9 mouse cellular contexts compared by ENCODE assay signal in genomic region chr14:34818387-34818980, GRCm38 (mm10). TPM values are rescaled to one million over a fixed set of nuclear protein-coding genes. Genes with fewer than 3 reads are reported as not detected.
DNase-seq lines count a peak whose midpoint lies in the region; ATAC-seq and TF ChIP-seq lines count a peak whose summit lies in the region.
"Had no signal": no experiment of that assay in that cellular context is flagged by ENCODE, and none has a peak within 500 bp of the region (broad histone marks: within the 10 kb centered on the region; RNA-seq: fewer than 3 reads in every experiment).

No protein-coding gene starts in this region.

- peak overlapping the region; percentile 78; the same call in 1 of the 2 replicates for H3K4me2 ChIP-seq in kidney, postnatal 0 days (ENCODE audit: low read length)
- H3K4me2 ChIP-seq in embryonic facial prominence, embryonic 12.5 days (replicated peaks): no peak overlapping the region
- peak overlapping the region; percentile 90 for H3K4me2 ChIP-seq in midbrain, embryonic 16.5 days (ENCODE audit: low read length)

- H3K9ac ChIP-seq in kidney, postnatal 0 days (ENCODE audit: low read depth, low read length): no peak overlapping the region
- H3K9ac ChIP-seq in embryonic facial prominence, embryonic 12.5 days: no peak overlapping the region
- peak overlapping the region; percentile 84 for H3K9ac ChIP-seq in midbrain, embryonic 16.5 days (ENCODE audit: low read depth, low read length)

- ATAC-seq in kidney, postnatal 0 days (replicated peaks; ENCODE audit: low FRiP score, low read depth): no peak
- ATAC-seq in embryonic facial prominence, embryonic 12.5 days (ENCODE audit: insufficient number of reproducible peaks, insufficient read depth, low FRiP score, low TSS enrichment): no peak
- ATAC-seq in midbrain, embryonic 16.5 days: no peak

- TF ChIP-seq POLR2A in kidney, adult 2 months (IDR thresholded peaks at IDR 0.05; ENCODE audit: low read depth, low read length): no peak

- DNase-seq in kidney, postnatal 0 days (ENCODE audit: low spot score): no peak
- DNase-seq in kidney, adult 2 months: no peak
- no peak for DNase-seq in hindbrain, embryonic 10.5 days (ENCODE audit: low spot score)
- no peak for DNase-seq in B cell, adult 2 months
- DNase-seq in cerebellum, adult 11 months: no peak
- no peak for DNase-seq in layer of hippocampus, postnatal 25 days (ENCODE audit: extremely low spot score in 1 of 2, low spot score in 1 of 2)
- DNase-seq: gastrocnemius, postnatal 25 days had no signal

- no peaks in the 10 kb centered on the region for H3K36me3 ChIP-seq in kidney, postnatal 0 days (ENCODE audit: insufficient read depth, low read length)
- H3K36me3 ChIP-seq in kidney, adult 2 months (ENCODE audit: control insufficient read depth, insufficient read depth, low read length): no peaks in the 10 kb centered on the region
- no peaks in the 10 kb centered on the region for H3K36me3 ChIP-seq in embryonic facial prominence, embryonic 12.5 days
- H3K36me3 ChIP-seq in hindbrain, embryonic 10.5 days: no peaks in the 10 kb centered on the region
- H3K36me3 ChIP-seq in midbrain, embryonic 16.5 days (ENCODE audit: control insufficient read depth, insufficient read depth, low read length): no peaks in the 10 kb centered on the region

- peaks cover 64% of the 10 kb centered on the region for H3K27me3 ChIP-seq in kidney, postnatal 0 days (ENCODE audit: insufficient read depth, low read length)
- peaks cover 6% of the 10 kb centered on the region; the same call in 1 of the 2 replicates for H3K27me3 ChIP-seq in kidney, adult 2 months (replicated peaks; ENCODE audit: control insufficient read depth, insufficient read depth, low read length)
- peaks cover 85% of the 10 kb centered on the region for H3K27me3 ChIP-seq in embryonic facial prominence, embryonic 12.5 days
- H3K27me3 ChIP-seq in hindbrain, embryonic 10.5 days (ENCODE audit: insufficient read depth, poor library complexity, severe bottlenecking): peaks cover 90% of the 10 kb centered on the region
- peaks cover 29% of the 10 kb centered on the region for H3K27me3 ChIP-seq in midbrain, embryonic 16.5 days (ENCODE audit: control insufficient read depth, insufficient read depth, low read depth, low read length)

- H3K27ac ChIP-seq in kidney, postnatal 0 days: no peak overlapping the region
- no peak overlapping the region for H3K27ac ChIP-seq in kidney, adult 2 months (ENCODE audit: insufficient read depth, low read depth, low read length)
- H3K27ac ChIP-seq in embryonic facial prominence, embryonic 12.5 days: no peak overlapping the region
- no peak overlapping the region for H3K27ac ChIP-seq in hindbrain, embryonic 10.5 days
- peak overlapping the region; percentile 84; the same call in 1 of the 2 replicates for H3K27ac ChIP-seq in midbrain, embryonic 16.5 days (ENCODE audit: low read length)

- 2% methylated on average over 9 of the region's 9 CpGs for WGBS in kidney, postnatal 0 days
- WGBS in kidney, adult 2 months: 12% methylated on average over 9 of the region's 9 CpGs
- 2% methylated on average over 9 of the region's 9 CpGs for WGBS in embryonic facial prominence, embryonic 12.5 days
- 6% methylated on average over 9 of the region's 9 CpGs for WGBS in hindbrain, embryonic 10.5 days
- WGBS in midbrain, embryonic 16.5 days: 10% methylated on average over 9 of the region's 9 CpGs

- peak overlapping the region; percentile 47; the same call in 1 of the 2 replicates for H3K4me3 ChIP-seq in kidney, postnatal 0 days (replicated peaks; ENCODE audit: low read depth, low read length)
- H3K4me3 ChIP-seq in kidney, adult 2 months (ENCODE audit: insufficient read depth, low read depth, low read length): no peak overlapping the region
- H3K4me3 ChIP-seq in embryonic facial prominence, embryonic 12.5 days: peak overlapping the region; percentile 56; the same call in 1 of the 2 replicates
- peak overlapping the region; percentile 70 for H3K4me3 ChIP-seq in hindbrain, embryonic 10.5 days
- peak overlapping the region; percentile 74 for H3K4me3 ChIP-seq in midbrain, embryonic 16.5 days (ENCODE audit: low read depth, low read length)

- no peaks in the 10 kb centered on the region for H3K4me1 ChIP-seq in kidney, postnatal 0 days (replicated peaks; ENCODE audit: insufficient read depth, low read length)
- H3K4me1 ChIP-seq in kidney, adult 2 months (ENCODE audit: control insufficient read depth, insufficient read depth, low read length): peaks cover 5% of the 10 kb centered on the region; the same call in 1 of the 2 replicates
- H3K4me1 ChIP-seq in embryonic facial prominence, embryonic 12.5 days: peaks cover 22% of the 10 kb centered on the region
- peaks cover 34% of the 10 kb centered on the region for H3K4me1 ChIP-seq in hindbrain, embryonic 10.5 days (replicated peaks)
- H3K4me1 ChIP-seq in midbrain, embryonic 16.5 days (ENCODE audit: control insufficient read depth, insufficient read depth, low read length): peaks cover 20% of the 10 kb centered on the region

- TF ChIP-seq CTCF in kidney, postnatal 0 days (IDR thresholded peaks at IDR 0.05; ENCODE audit: low read depth): no peak
- no peak for TF ChIP-seq CTCF in kidney, adult 2 months (conservative IDR thresholded peaks at IDR 0.05; ENCODE audit: insufficient read depth, insufficient read length, low read depth, low read length)

- H3K9me3 ChIP-seq in kidney, postnatal 0 days (replicated peaks; ENCODE audit: low read length): no peaks in the 10 kb centered on the region
- H3K9me3 ChIP-seq in embryonic facial prominence, embryonic 12.5 days: no peaks in the 10 kb centered on the region
- no peaks in the 10 kb centered on the region for H3K9me3 ChIP-seq in hindbrain, embryonic 10.5 days
- no peaks in the 10 kb centered on the region for H3K9me3 ChIP-seq in midbrain, embryonic 16.5 days (replicated peaks; ENCODE audit: control insufficient read depth, low read length, poor library complexity, severe bottlenecking)

RNA-seq across cellular contexts. Expression of gene Grid1, which starts 1.4 kb away (rescaled TPM):
- 0.65 and 0.91 TPM in 2 replicates for polyA plus RNA-seq in kidney, postnatal 0 days (2015; fragmentation: Nextera tagmentation; extraction: Ambion mirVana)
- 1.3 and 1.4 TPM in 2 replicates for polyA plus RNA-seq in kidney, adult 2 months (2012; rRNA removed)
- polyA plus RNA-seq in embryonic facial prominence, embryonic 12.5 days (2016; fragmentation: Nextera tagmentation; extraction: Ambion mirVana): 0.65 and 0.71 TPM in 2 replicates
- 0.10 and 0.42 TPM in 2 replicates for polyA plus RNA-seq in hindbrain, embryonic 10.5 days (2016; fragmentation: Nextera tagmentation; extraction: Ambion mirVana)
- 6.2 and 8.1 TPM in 2 replicates for polyA plus RNA-seq in midbrain, embryonic 16.5 days (2015; fragmentation: Nextera tagmentation; extraction: Ambion mirVana)
- total RNA-seq in layer of hippocampus, postnatal 25 days (2021): 10 to 100 TPM; 52.6 to 53.9 TPM
- total RNA-seq: gastrocnemius, postnatal 25 days had no signal
